Mouse (Mus musculus): ENCODE results near the gene Clstn1.

GRCm38 (mm10) chr4:149574391-149574821 is 11.9 kb upstream of the Clstn1 start:
- TF ChIP-seq POLR2A (IDR thresholded peaks at IDR 0.05; ENCODE audit: borderline replicate concordance, low read depth, low read length) (no peak), CTCF (IDR thresholded peaks at IDR 0.05; ENCODE audit: low read depth, low read length) (no peak)
